Mouse (Mus musculus) B cell, adult 2 months (primary cell): ENCODE data around the gene Mrpl46.

ENCODE experiments used
- DNase-seq, 2 experiments: peaks; one replicate each; pipeline ENCODE4 v3.0.0; 2022

Mrpl46 gene

DNA sequence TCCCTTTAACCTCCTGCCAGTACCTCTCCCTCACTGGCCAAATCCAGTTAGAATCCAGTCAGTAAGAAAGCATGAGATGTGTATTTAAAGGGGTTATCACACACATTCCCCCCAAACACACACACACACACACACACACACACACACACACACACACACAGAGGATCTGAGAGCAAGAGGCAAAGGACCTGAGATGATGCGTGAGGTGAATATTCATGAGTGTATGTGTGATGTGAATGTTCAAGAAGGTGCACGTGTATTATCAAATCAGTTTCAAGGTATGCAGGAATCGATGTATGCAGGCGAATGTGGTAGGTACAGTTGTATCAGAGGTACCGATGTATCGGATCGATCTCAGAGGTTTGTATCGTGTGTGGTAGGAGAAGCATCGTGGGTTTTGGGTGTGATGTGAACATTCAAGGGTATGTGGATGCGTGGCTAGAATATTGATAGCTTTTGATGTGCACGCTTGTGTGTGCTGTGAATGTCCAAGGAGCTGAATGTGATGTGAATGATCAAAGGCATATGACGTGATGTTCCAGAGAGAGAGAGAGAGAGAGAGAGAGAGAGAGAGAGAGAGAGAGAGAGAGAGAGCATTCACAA lies 15.3 kb downstream of the Mrpl46 start:
- no peak for DNase-seq

DNA sequence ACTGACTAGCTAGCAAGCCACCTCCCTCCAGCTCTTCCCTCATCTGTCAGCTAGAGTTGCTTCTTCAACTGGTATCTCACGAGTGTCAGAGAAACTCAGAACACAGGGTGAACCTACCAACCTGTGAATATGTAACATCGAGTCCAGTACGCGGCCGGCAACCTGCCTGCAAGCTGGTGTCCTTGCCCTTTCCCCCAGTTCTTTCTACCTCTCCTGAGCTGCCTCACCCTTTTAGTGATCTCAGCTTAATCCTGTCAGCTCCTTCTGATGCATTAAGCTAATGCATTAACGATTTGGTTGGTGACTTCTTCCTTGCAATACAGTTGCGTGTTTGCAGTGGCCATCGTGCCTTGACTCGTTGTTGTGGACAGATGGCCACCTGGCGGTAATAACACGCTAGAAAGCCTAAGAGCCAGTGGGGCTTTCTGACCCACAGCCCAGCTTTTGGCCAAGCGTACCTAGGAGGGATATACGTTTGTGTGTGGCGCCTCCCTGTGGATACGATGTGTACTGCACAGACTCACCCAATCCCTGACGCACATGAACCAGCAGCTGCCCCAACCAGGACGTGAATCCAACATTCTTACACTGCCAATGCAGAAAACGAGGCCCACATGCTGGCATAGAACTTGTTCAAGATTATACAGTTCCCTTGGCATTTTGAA lies 17.2 kb downstream of the Mrpl46 start:
- peak; percentile 76 to 79 for DNase-seq

- no peak for DNase-seq
Observed at GRCm38 (mm10) chr7:78765215-78765631, 18.1 kb downstream of the Mrpl46 start.

GRCm38 (mm10) chr7:78763801-78764200 lies 19.5 kb downstream of the Mrpl46 start:
- DNase-seq: no peak

GRCm38 (mm10) chr7:78754458-78755000 lies 28.8 kb downstream of the Mrpl46 start:
- DNase-seq: no peak

GRCm38 (mm10) chr7:78753752-78754457 lies 29.4 kb downstream of the Mrpl46 start:
- no peak for DNase-seq

DNA sequence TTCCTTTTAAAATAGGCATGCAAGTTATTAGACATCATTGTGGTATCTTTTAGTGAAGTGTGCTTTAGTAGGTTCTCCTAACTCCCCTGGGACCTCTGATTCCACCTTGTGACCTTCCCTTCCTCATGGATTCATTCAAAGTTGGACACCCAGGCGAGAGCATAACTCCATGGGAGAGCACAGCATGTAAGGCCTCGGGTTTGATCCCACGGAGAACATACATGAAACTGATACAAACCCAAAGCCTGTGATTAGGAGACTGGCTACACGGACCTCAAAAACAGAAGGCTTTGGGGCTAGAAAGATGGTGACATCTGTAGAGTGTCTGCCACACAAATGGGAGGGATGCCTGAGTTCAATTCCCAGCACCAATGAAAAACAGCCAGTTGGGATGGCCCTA lies 30.4 kb downstream of the Mrpl46 start:
- DNase-seq: no peak

DNA sequence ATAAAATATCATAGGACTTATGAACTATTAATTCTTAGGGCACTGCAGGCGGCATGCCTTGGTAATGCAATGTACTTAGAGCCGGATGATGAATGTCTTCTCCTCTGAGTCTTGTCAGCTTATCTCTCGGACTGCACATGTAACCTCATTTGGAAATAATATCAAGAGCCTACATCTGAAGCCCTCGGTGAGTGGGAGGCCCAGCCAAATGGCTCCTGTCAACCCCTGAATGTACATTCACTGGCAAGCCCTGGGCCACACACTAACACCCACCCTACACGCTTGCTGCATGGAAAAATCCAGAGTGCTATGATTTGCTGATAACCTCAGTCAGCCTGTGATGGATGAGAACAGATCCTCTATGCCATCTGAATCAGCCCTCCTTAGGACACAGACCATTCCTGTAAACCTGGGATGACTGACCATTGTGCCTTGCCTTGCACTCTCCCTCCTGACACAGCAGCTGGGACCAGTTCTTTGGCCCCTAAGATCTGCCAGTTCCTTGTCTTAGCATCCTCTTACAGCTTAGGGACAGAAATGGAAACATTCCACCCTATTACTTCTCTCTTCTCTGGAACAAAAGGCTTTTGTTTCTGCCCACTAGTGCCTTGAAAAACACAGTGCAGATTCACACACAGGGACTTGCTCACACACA lies 39.5 kb downstream of the Mrpl46 start:
- DNase-seq: no peak

GRCm38 (mm10) chr7:78739351-78740000 lies 43.9 kb downstream of the Mrpl46 start:
- DNase-seq: no peak

DNA sequence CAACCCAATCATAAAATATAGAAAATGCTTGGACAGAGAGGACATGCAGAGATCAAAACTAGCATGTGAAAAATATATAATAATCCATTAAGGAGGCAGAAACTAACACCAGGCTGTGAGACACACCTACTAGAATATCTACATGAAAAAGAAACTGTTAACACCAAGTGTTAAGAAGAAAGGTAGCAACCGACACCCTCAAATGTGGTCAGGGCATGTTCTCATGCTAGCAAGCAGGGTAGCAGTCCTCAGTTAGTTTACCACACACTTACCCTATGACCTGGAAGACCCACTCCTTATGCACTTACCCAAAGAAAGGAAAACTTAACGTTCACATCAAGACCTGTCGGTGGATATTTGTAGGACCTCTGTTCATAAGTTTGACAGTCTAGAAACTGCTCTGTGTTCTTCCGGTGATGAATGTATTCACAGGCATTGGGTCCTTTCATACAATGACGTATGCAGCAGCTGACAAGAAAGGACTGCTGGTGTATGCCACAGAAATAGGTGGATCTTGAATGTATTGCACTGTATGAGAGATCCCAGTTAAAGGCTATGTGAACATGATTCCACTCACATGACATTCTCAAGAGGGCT lies 45.6 kb downstream of the Mrpl46 start, which contains the start of gene Ntrk3:
Gene Ntrk3, minus strand, starts transcription at position 399 of the 597 bp plus-strand sequence.
- no peak for DNase-seq

- no peak for DNase-seq
Observed at GRCm38 (mm10) chr7:78737196-78737595, 46.1 kb downstream of the Mrpl46 start.

DNA sequence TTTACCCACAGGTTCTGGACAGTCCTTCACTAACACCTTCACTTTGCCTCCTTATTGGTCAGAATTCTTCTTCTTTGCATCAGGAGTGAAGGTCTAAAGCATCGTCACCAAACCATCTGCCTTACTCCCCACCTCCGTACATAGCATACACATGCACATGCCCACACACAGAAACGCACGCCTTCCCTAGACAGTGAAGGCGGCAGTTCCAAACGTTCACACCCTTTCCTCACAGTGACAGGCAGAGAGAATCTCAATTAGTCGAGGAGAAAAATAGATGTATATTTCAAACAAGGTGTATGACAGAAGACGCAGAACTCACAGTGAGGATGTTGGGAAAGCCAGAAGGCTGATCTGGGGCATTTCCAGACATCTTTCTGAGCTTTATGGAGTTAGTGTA lies 51.9 kb downstream of the Mrpl46 start:
- DNase-seq: no peak
